Mouse (Mus musculus): ENCODE measurements around the gene OR5BS1P.

DNA sequence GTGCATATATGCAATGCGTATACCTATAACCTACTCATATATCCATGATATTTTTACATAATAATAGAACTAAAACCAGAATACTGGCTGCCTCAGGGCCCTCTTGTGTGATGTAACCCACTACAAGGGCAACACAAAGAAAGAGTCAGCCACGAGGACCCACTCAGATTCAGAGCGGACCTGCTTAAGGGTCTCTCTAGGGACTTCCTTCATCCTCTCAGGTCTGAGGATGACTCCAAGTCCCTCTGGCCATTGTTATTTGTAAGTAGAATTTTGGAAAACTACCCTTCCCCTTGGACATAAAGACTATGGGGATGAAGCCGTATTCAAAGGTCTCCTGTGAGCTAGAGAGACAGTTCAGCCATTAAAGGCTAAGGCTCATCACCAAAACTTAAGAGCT lies at the start of gene OR5BS1P:
- TF ChIP-seq ZNF384 (IDR thresholded peaks at IDR 0.05; ENCODE audit: low read depth, low read length) = no peak
- no peak for TF ChIP-seq POLR2AphosphoS2 (IDR thresholded peaks at IDR 0.05; ENCODE audit: low read depth, low read length)
- no peak for TF ChIP-seq ELF1 (IDR thresholded peaks at IDR 0.05; ENCODE audit: low read depth, low read length)
- TF ChIP-seq CTCF (conservative IDR thresholded peaks at IDR 0.05 in 1 of 2, IDR thresholded peaks at IDR 0.05 in 1 of 2; ENCODE audit: low read depth in 2 of 2, low read length in 2 of 2) = no peak
- no peak for TF ChIP-seq POLR2A (IDR thresholded peaks at IDR 0.05; ENCODE audit: low read depth, low read length)
- TF ChIP-seq EP300 (IDR thresholded peaks at IDR 0.05; ENCODE audit: low read length) = no peak
- no peak for TF ChIP-seq USF2 (conservative IDR thresholded peaks at IDR 0.05; ENCODE audit: low read depth, low read length)
- TF ChIP-seq NRF1 (IDR thresholded peaks at IDR 0.05; ENCODE audit: low read depth, low read length) = no peak
- TF ChIP-seq ZC3H11A (IDR thresholded peaks at IDR 0.05; ENCODE audit: low read depth, low read length) = no peak
- no peak for TF ChIP-seq SMC3 (IDR thresholded peaks at IDR 0.05; ENCODE audit: low read depth, low read length)
- no peak for TF ChIP-seq TBP (conservative IDR thresholded peaks at IDR 0.05; ENCODE audit: low read depth, low read length)
- TF ChIP-seq MEF2A (IDR thresholded peaks at IDR 0.05; ENCODE audit: borderline replicate concordance, low read depth, low read length) = no peak
- TF ChIP-seq MAFK (IDR thresholded peaks at IDR 0.05; ENCODE audit: insufficient replicate concordance, low read length) = no peak
